Mouse (Mus musculus) neural tube, postnatal 0 days (tissue): Measurements from ENCODE around the gene B3gnt9. TPM values are rescaled to one million over a fixed set of nuclear protein-coding genes. Genes with fewer than 3 reads are reported as not detected.

Experiments
- polyA plus RNA-seq: library from polyadenylated mRNA; unstranded; fragments of >200 nt; fragmentation: Nextera tagmentation; extraction: Ambion mirVana; gene quantifications from 2 replicates; pipeline ENCODE4 v1.2.1, GENCODE M21; 2015

Gene B3gnt9
- polyA plus RNA-seq = 13.8 and 15.8 TPM in 2 replicates

DNA sequence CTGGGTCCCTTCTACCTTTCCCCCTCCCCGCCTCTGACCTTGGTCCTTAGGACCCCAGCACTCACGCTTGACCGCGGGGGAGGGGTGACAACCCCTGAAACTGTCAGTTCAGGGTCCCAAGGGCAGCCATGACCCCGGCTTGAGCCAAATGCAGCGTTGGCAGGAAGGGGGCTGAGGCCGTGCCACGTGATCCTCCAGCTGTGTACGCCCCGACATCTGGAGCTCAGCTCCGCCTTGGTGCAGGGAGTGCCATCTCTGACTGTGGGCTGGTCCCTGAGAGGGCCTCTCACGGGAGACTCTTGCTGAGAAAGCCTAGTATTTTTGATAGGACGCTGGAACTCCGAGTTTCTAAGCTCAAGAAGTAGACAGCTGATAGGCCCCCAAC is at the start of gene B3gnt9:
Gene B3gnt9, minus strand, starts transcription at position 188 of the 385 bp plus-strand sequence.

GRCm38 (mm10) chr8:105297511-105298192 is 42.7 kb upstream of the B3gnt9 start, which contains the start of gene E2f4:
Gene E2f4 (plus strand): TSS chr8:105297663.

DNA sequence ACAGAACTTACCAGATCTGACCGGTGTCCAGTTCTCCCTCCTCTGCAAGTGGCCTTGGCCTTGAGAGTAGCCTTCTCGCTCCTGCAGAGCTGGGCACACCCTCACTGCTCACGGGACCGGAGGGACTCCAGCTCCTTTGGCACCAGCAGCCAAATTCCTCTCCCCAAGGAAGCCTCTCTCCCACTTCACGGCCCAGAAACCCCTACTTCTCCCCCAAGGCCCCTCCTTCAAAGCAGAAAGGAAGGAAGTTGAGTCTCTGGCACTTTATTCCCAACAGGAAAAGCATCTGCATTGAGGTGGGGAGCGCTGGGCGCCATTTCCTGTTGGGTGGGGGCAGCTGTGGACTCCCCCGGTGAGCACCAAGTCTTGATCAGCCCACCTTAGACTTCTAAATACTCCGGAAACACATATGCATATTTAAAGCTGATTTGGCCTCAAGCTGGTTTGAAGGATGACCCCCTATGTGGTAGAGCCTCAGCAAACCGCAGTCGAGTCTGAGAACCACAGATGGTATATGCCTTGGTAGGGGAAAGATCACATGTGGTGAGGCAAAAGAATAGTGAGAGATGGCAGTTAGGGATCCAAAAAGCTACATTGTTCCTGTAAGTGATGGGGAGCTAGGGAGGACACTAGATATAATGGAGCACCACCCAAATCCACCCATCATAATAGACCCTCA is 41.1 kb upstream of the B3gnt9 start, which contains the start of gene Exoc3l:
Gene Exoc3l, minus strand, starts transcription at position 207 of the 679 bp plus-strand sequence.

GRCm38 (mm10) chr8:105289805-105290460 is 35.0 kb upstream of the B3gnt9 start, which contains the start of gene 4931428F04Rik:
Gene 4931428F04Rik (minus strand): TSS chr8:105289864.

DNA sequence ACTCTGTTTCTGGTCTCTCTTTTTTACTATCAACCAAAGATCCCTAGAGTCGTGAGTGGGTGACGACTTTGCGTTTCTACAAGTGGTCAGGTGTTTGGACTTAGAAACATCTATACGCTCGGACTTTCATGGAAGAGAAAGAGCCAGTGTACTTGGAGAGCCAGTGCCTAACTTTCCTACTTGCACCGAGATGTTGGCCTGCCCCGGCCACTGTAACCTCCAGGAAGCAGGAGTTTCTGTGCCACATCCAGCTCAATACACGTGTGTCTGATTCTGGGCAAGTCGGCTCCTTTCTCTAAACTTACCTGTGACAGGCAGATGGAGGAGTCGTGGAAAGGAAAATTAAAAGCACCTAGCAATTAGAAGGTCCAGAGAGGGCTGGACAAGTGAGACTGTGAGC is 20.9 kb upstream of the B3gnt9 start, which contains the start of gene Nol3:
Gene Nol3, plus strand, starts transcription at position 301 of the 400 bp plus-strand sequence.

GRCm38 (mm10) chr8:105269461-105269947 is 14.6 kb upstream of the B3gnt9 start, which contains the start of gene Hsf4:
Gene Hsf4 (plus strand): TSS chr8:105269801.

DNA sequence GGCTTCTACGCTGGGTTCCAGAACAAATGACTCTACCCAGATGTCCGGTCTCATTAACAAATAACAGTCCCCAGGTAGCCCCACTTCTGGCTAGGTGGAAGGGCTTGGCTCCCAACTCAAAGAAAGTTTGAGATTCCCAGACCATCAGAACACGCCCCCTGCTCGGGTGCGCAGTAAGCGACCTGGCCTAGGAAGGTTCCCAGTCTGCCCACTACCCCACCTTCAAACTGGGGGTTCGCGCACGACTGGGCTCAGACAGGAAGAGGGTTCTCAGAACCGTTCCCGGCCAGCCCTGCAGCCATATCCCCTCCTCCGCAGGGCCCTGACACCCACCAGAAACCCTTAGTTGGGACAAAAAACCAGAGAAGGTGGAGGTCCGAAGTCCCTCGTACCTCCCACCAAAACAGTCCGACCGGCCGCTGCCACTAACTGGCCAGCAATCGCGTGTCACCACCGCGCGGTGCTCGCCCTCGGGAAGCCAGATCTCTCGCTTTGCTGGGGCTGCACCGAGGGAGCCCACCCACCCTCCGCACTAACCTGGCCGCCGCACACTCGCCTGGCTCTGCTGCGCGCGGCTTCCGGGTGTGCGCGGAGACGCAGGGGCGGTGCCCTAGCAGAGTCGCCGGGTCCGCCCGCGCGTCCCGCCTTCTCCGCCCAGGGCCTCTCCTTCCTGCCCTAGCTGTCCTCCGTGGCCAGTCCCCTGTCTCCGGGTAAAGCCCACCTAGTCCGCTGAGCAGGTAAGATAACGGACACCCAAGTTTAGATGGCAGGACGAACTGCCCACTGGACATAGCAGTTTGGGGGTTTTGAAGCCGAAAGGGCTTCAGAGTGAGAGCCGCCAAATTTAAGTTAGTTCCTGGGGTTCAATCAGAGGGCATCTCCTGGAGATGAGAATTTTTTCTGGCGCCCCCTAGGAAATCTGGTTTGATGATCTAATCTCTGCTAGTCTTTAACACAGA is 9.3 kb upstream of the B3gnt9 start, which contains the start of the genes Tradd and Fbxl8:
Gene Tradd, minus strand, starts transcription at position 586 of the 959 bp plus-strand sequence.
Gene Fbxl8, plus strand, starts transcription at position 625 of the 959 bp plus-strand sequence.

DNA sequence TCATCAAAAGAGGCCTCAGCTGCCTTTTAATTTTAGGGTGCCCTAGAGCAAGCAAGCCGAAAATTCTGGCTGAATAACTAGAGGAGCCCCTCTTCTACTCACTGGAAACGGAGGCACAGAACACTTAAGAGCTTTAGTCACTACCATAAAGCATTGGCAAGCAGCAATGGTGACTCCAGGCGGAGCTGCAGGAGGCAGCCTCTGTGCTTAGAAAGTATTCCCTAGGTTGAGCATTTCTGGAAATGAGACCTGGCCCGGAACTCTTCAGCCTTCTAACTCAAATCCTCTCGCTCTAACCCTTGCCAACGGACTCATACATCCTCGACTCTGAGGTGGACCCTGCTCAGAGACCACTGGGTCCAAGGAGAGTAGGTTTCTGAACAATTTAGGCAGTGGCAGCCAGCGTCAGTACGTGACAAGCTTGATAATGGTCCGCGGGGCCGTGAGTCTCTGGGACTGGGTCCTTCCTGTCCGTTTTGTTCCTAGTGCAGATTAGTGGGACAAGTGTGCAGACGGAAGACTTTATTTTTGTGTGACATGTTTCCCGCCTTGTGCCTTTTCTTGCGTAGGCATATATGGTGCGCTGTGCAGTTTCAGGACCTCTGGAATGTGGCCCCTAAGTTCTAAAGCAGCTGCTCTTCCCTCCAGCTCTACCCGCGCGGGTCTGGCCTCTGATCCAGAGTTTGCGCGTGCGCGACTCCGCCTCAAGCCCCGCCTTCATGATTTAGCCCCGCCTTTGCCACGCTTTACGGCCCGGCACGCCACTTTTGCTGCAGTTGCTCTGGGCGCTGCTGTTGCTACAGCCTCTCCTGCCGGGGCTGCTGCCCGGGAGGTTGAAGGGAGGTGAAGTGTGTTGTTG is 30.3 kb downstream of the B3gnt9 start, which contains the start of gene D230025D16Rik:
Gene D230025D16Rik, plus strand, starts transcription at position 733 of the 859 bp plus-strand sequence.

Other genes with a start within 250 kb of the B3gnt9 start
- not detected in 2 replicates for gene Ces3a, start 206.6 kb downstream of the B3gnt9 start, polyA plus RNA-seq
- gene Ces3b, start 171.4 kb downstream of the B3gnt9 start, polyA plus RNA-seq = not detected in 2 replicates
- gene Ces4a, start 123.4 kb downstream of the B3gnt9 start, polyA plus RNA-seq = 0.14 and 0.15 TPM in 2 replicates
- 30.7 and 34.8 TPM in 2 replicates for gene Cbfb, start 84.5 kb downstream of the B3gnt9 start, polyA plus RNA-seq
- 19.1 and 19.5 TPM in 2 replicates for gene D230025D16Rik, start 30.0 kb downstream of the B3gnt9 start, polyA plus RNA-seq
- 13.8 and 16.2 TPM in 2 replicates for gene Tradd, start 9.5 kb upstream of the B3gnt9 start, polyA plus RNA-seq
- 1.9 and 2.9 TPM in 2 replicates for gene Fbxl8, start 9.5 kb upstream of the B3gnt9 start, polyA plus RNA-seq
- 1.2 and 1.9 TPM in 2 replicates for gene Hsf4, start 14.6 kb upstream of the B3gnt9 start, polyA plus RNA-seq
- gene Nol3, start 21.0 kb upstream of the B3gnt9 start, polyA plus RNA-seq = 9.1 and 9.4 TPM in 2 replicates
- 53.4 and 66.4 TPM in 2 replicates for gene 4931428F04Rik, start 34.7 kb upstream of the B3gnt9 start, polyA plus RNA-seq
- gene Exoc3l, start 40.9 kb upstream of the B3gnt9 start, polyA plus RNA-seq = 6.0 and 8.7 TPM in 2 replicates
- 29.8 and 32.5 TPM in 2 replicates for gene E2f4, start 42.5 kb upstream of the B3gnt9 start, polyA plus RNA-seq
- gene Elmo3, start 50.4 kb upstream of the B3gnt9 start, polyA plus RNA-seq = 0.76 and 1.2 TPM in 2 replicates
- gene Lrrc29, start 71.1 kb upstream of the B3gnt9 start, polyA plus RNA-seq = 1.1 and 1.2 TPM in 2 replicates
- 162 and 168 TPM in 2 replicates for gene Tmem208, start 71.2 kb upstream of the B3gnt9 start, polyA plus RNA-seq
- gene Fhod1, start 92.8 kb upstream of the B3gnt9 start, polyA plus RNA-seq = 0.65 and 1.3 TPM in 2 replicates
- gene Slc9a5, start 93.7 kb upstream of the B3gnt9 start, polyA plus RNA-seq = 10.0 and 13.8 TPM in 2 replicates
- gene Plekhg4, start 118.1 kb upstream of the B3gnt9 start, polyA plus RNA-seq = 1.3 and 2.0 TPM in 2 replicates
- gene Kctd19, start 158.3 kb upstream of the B3gnt9 start, polyA plus RNA-seq = not detected in 2 replicates
- 0.53 and 0.54 TPM in 2 replicates for gene Lrrc36, start 158.4 kb upstream of the B3gnt9 start, polyA plus RNA-seq
- 263 and 304 TPM in 2 replicates for gene Tppp3, start 216.4 kb upstream of the B3gnt9 start, polyA plus RNA-seq
- 33.4 and 36.8 TPM in 2 replicates for gene Zdhhc1, start 241.7 kb upstream of the B3gnt9 start, polyA plus RNA-seq